Comparison of ENCODE assay signal across 23 mouse cellular contexts in the genomic region with DNA sequence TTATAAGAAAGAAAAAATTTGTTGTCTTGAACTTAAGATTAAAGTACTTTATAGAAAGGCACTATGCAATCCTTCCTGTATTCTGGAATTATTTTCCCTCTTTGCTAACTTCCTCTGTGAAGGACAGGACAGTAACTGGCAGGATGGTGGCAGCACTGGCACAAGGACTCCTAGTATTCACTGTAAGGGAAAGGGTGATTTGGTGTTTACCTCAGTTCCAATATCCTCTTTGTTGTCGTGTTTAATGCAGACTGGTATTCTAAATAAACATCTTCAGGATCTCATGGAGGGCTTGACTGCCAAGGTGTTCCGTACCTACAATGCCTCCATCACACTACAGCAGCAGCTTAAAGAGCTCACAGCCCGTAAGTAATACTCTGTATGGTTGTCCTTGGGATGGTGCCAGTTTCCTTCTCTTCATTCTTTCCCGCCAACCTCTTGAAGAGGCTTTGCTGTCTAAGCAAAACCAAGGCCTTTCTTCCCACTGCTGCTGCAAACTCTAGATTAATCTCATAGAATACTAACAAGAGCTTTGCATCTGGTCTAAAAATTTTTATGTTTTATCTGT. TPM values are rescaled to one million over a fixed set of nuclear protein-coding genes. Genes with fewer than 3 reads are reported as not detected.
A peak's percentile ranks its signal among the peaks of the same experiment; 100 is the strongest.
DNase-seq lines count a peak whose midpoint lies in the region; ATAC-seq and TF ChIP-seq lines count a peak whose summit lies in the region.
"Had no signal": no experiment of that assay in that cellular context is flagged by ENCODE, and none has a peak within 500 bp of the region (broad histone marks: within the 10 kb centered on the region; RNA-seq: fewer than 3 reads in every experiment).

No protein-coding gene starts in this region.

- H3K27me3 ChIP-seq in embryonic facial prominence, embryonic 14.5 days (replicated peaks; ENCODE audit: control insufficient read depth, insufficient read depth, low read length) = no peaks in the 10 kb centered on the region
- H3K27me3 ChIP-seq in embryonic facial prominence, embryonic 10.5 days (replicated peaks; ENCODE audit: low read depth, poor library complexity, severe bottlenecking) = no peaks in the 10 kb centered on the region
- H3K27me3 ChIP-seq in kidney, postnatal 0 days (ENCODE audit: insufficient read depth, low read length) = no peaks in the 10 kb centered on the region
- no peaks in the 10 kb centered on the region for H3K27me3 ChIP-seq in kidney, adult 2 months (replicated peaks; ENCODE audit: control insufficient read depth, insufficient read depth, low read length)
- no peaks in the 10 kb centered on the region for H3K27me3 ChIP-seq in midbrain, postnatal 0 days (ENCODE audit: insufficient read depth, low read length)
- H3K27me3 ChIP-seq in midbrain, embryonic 10.5 days (ENCODE audit: low read depth, poor library complexity, severe bottlenecking) = no peaks in the 10 kb centered on the region
- H3K27me3 ChIP-seq: intestine, embryonic 15.5 days; limb, embryonic 12.5 days; liver, embryonic 12.5 days; megakaryocyte, embryonic 14.5 days; midbrain, embryonic 13.5 days had no signal

- ATAC-seq in embryonic facial prominence, embryonic 14.5 days (ENCODE audit: low read depth) = no peak
- no peak for ATAC-seq in kidney, postnatal 0 days (replicated peaks; ENCODE audit: low FRiP score, low read depth)
- ATAC-seq in midbrain, postnatal 0 days (ENCODE audit: low FRiP score) = no peak
- ATAC-seq: hindbrain, embryonic 16.5 days; intestine, embryonic 15.5 days; liver, embryonic 12.5 days; midbrain, embryonic 13.5 days had no signal

- peak; percentile 15; the same call in 1 of the 2 replicates for TF ChIP-seq CTCF in kidney, postnatal 0 days (IDR thresholded peaks at IDR 0.05; ENCODE audit: low read depth)
- TF ChIP-seq CTCF in kidney, adult 2 months (conservative IDR thresholded peaks at IDR 0.05; ENCODE audit: insufficient read depth, insufficient read length, low read depth, low read length) = no peak
- TF ChIP-seq CTCF in midbrain, postnatal 0 days (IDR thresholded peaks at IDR 0.05) = peak; percentile 46

- peak; percentile 46 for DNase-seq in embryonic facial prominence, embryonic 14.5 days (ENCODE audit: low spot score)
- DNase-seq in embryonic facial prominence, embryonic 10.5 days (ENCODE audit: low spot score) = no peak
- DNase-seq in kidney, postnatal 0 days (ENCODE audit: low spot score) = no peak
- no peak for DNase-seq in kidney, adult 2 months
- DNase-seq in midbrain, postnatal 0 days (ENCODE audit: low spot score) = peak; percentile 57
- no peak for DNase-seq in midbrain, embryonic 10.5 days (ENCODE audit: low spot score)
- DNase-seq in right cerebral cortex, postnatal 14 days = no peak
- DNase-seq: adrenal gland, postnatal 10 days; cerebellum, adult 18-20 months; heart, postnatal 14 days; kidney, adult 8-10 months; kidney, postnatal 14 days; liver, postnatal 0 days; lung, postnatal 36 days; thymus, postnatal 4 days had no signal

- H3K36me3 ChIP-seq in embryonic facial prominence, embryonic 14.5 days (ENCODE audit: control insufficient read depth, insufficient read depth, low read length) = peaks cover 92% of the 10 kb centered on the region
- H3K36me3 ChIP-seq in embryonic facial prominence, embryonic 10.5 days (replicated peaks) = peaks cover 99% of the 10 kb centered on the region
- H3K36me3 ChIP-seq in kidney, postnatal 0 days (ENCODE audit: insufficient read depth, low read length) = peaks cover 72% of the 10 kb centered on the region
- peaks cover 18% of the 10 kb centered on the region for H3K36me3 ChIP-seq in kidney, adult 2 months (ENCODE audit: control insufficient read depth, insufficient read depth, low read length)
- peaks cover 49% of the 10 kb centered on the region for H3K36me3 ChIP-seq in midbrain, postnatal 0 days (ENCODE audit: insufficient read depth, low read length)
- peaks cover 99% of the 10 kb centered on the region for H3K36me3 ChIP-seq in midbrain, embryonic 10.5 days

- H3K9ac ChIP-seq in embryonic facial prominence, embryonic 14.5 days (ENCODE audit: low read depth, low read length) = no peak overlapping the region
- no peak overlapping the region for H3K9ac ChIP-seq in kidney, postnatal 0 days (ENCODE audit: low read depth, low read length)
- no peak overlapping the region for H3K9ac ChIP-seq in midbrain, postnatal 0 days (replicated peaks; ENCODE audit: low read length, poor library complexity, severe bottlenecking)
- H3K9ac ChIP-seq: intestine, embryonic 15.5 days; limb, embryonic 12.5 days; liver, embryonic 12.5 days; liver, postnatal 0 days; midbrain, embryonic 13.5 days had no signal

- no peaks in the 10 kb centered on the region for H3K9me3 ChIP-seq in embryonic facial prominence, embryonic 14.5 days (ENCODE audit: control insufficient read depth, low read length)
- no peaks in the 10 kb centered on the region for H3K9me3 ChIP-seq in embryonic facial prominence, embryonic 10.5 days
- no peaks in the 10 kb centered on the region for H3K9me3 ChIP-seq in kidney, postnatal 0 days (replicated peaks; ENCODE audit: low read length)
- H3K9me3 ChIP-seq in midbrain, postnatal 0 days (ENCODE audit: low read length) = no peaks in the 10 kb centered on the region
- H3K9me3 ChIP-seq in midbrain, embryonic 10.5 days (replicated peaks) = no peaks in the 10 kb centered on the region
- H3K9me3 ChIP-seq: G1E; hindbrain, embryonic 10.5 days; intestine, embryonic 15.5 days; limb, embryonic 12.5 days; liver, embryonic 12.5 days; megakaryocyte, embryonic 14.5 days; midbrain, embryonic 13.5 days had no signal

- H3K4me1 ChIP-seq in embryonic facial prominence, embryonic 14.5 days (ENCODE audit: control insufficient read depth, insufficient read depth, low read length) = no peaks in the 10 kb centered on the region
- H3K4me1 ChIP-seq in embryonic facial prominence, embryonic 10.5 days = no peaks in the 10 kb centered on the region
- no peaks in the 10 kb centered on the region for H3K4me1 ChIP-seq in kidney, postnatal 0 days (replicated peaks; ENCODE audit: insufficient read depth, low read length)
- H3K4me1 ChIP-seq in kidney, adult 2 months (ENCODE audit: control insufficient read depth, insufficient read depth, low read length) = no peaks in the 10 kb centered on the region
- no peaks in the 10 kb centered on the region for H3K4me1 ChIP-seq in midbrain, postnatal 0 days (ENCODE audit: insufficient read depth, low read length)
- H3K4me1 ChIP-seq in midbrain, embryonic 10.5 days = no peaks in the 10 kb centered on the region
- H3K4me1 ChIP-seq: hindbrain, embryonic 10.5 days; intestine, embryonic 15.5 days; limb, embryonic 12.5 days; liver, embryonic 12.5 days; midbrain, embryonic 13.5 days had no signal

- H3K4me3 ChIP-seq in embryonic facial prominence, embryonic 14.5 days (ENCODE audit: low read depth, low read length) = no peak overlapping the region
- no peak overlapping the region for H3K4me3 ChIP-seq in embryonic facial prominence, embryonic 10.5 days
- no peak overlapping the region for H3K4me3 ChIP-seq in kidney, postnatal 0 days (replicated peaks; ENCODE audit: low read depth, low read length)
- H3K4me3 ChIP-seq in kidney, adult 2 months (ENCODE audit: insufficient read depth, low read depth, low read length) = no peak overlapping the region
- H3K4me3 ChIP-seq in midbrain, postnatal 0 days (ENCODE audit: low read depth, low read length) = no peak overlapping the region
- H3K4me3 ChIP-seq in midbrain, embryonic 10.5 days = no peak overlapping the region
- H3K4me3 ChIP-seq: hindbrain, embryonic 10.5 days; intestine, embryonic 15.5 days; limb, embryonic 12.5 days; liver, embryonic 12.5 days; megakaryocyte, embryonic 14.5 days; midbrain, embryonic 13.5 days had no signal

- 84% methylated on average over 4 of the region's 4 CpGs for WGBS in embryonic facial prominence, embryonic 14.5 days
- 92% methylated on average over 4 of the region's 4 CpGs for WGBS in embryonic facial prominence, embryonic 10.5 days
- 78% methylated on average over 4 of the region's 4 CpGs for WGBS in kidney, postnatal 0 days
- 67% methylated on average over 4 of the region's 4 CpGs for WGBS in kidney, adult 2 months
- WGBS in midbrain, postnatal 0 days = 69% methylated on average over 4 of the region's 4 CpGs
- WGBS in midbrain, embryonic 10.5 days = 94% methylated on average over 4 of the region's 4 CpGs

- H3K27ac ChIP-seq in embryonic facial prominence, embryonic 14.5 days (replicated peaks; ENCODE audit: low read depth, low read length) = no peak overlapping the region
- no peak overlapping the region for H3K27ac ChIP-seq in embryonic facial prominence, embryonic 10.5 days (replicated peaks)
- H3K27ac ChIP-seq in kidney, postnatal 0 days = no peak overlapping the region
- no peak overlapping the region for H3K27ac ChIP-seq in kidney, adult 2 months (ENCODE audit: insufficient read depth, low read depth, low read length)
- H3K27ac ChIP-seq in midbrain, postnatal 0 days (ENCODE audit: low read depth, low read length) = no peak overlapping the region
- no peak overlapping the region for H3K27ac ChIP-seq in midbrain, embryonic 10.5 days (replicated peaks)
- H3K27ac ChIP-seq: hindbrain, embryonic 10.5 days; intestine, embryonic 15.5 days; limb, embryonic 12.5 days; liver, embryonic 12.5 days; midbrain, embryonic 13.5 days had no signal

- TF ChIP-seq POLR2A in kidney, adult 2 months (IDR thresholded peaks at IDR 0.05; ENCODE audit: low read depth, low read length) = no peak

- no peak overlapping the region for H3K4me2 ChIP-seq in embryonic facial prominence, embryonic 14.5 days (ENCODE audit: low read depth, low read length)
- H3K4me2 ChIP-seq in kidney, postnatal 0 days (ENCODE audit: low read length) = no peak overlapping the region
- H3K4me2 ChIP-seq in midbrain, postnatal 0 days (ENCODE audit: low read depth, low read length, poor library complexity, severe bottlenecking) = no peak overlapping the region
- H3K4me2 ChIP-seq: intestine, embryonic 15.5 days; limb, embryonic 12.5 days; liver, embryonic 12.5 days; midbrain, embryonic 13.5 days had no signal

RNA-seq across cellular contexts. Expression of a gene that starts 15.6 kb away (rescaled TPM):
- polyA plus RNA-seq in embryonic facial prominence, embryonic 14.5 days (2014; fragmentation: Nextera tagmentation; extraction: Ambion mirVana) = 50.4 and 54.6 TPM in 2 replicates
- polyA plus RNA-seq in embryonic facial prominence, embryonic 10.5 days (2016; fragmentation: Nextera tagmentation; extraction: Ambion mirVana) = 80.9 and 81.8 TPM in 2 replicates
- polyA plus RNA-seq in kidney, postnatal 0 days (2015; fragmentation: Nextera tagmentation; extraction: Ambion mirVana) = 31.6 and 32.5 TPM in 2 replicates
- polyA plus RNA-seq in kidney, adult 2 months (2012; rRNA removed) = 33.1 and 38.2 TPM in 2 replicates
- 88.7 and 134 TPM in 2 replicates for total RNA-seq in midbrain, postnatal 0 days (2014; rRNA removed)
- 38.0 and 45.2 TPM in 2 replicates for polyA plus RNA-seq in midbrain, postnatal 0 days (2015; fragmentation: Nextera tagmentation; extraction: Ambion mirVana)
- 57.4 and 68.9 TPM in 2 replicates for polyA plus RNA-seq in midbrain, embryonic 10.5 days (2016; fragmentation: Nextera tagmentation; extraction: Ambion mirVana)

Comparison
In these comparisons a context has a peak if more than half of its experiments do, and no peak if none do; other contexts are left out.
1. DNase-seq: peak in embryonic facial prominence, embryonic 14.5 days (single experiment) and midbrain, postnatal 0 days (single experiment); none in embryonic facial prominence, embryonic 10.5 days (single experiment), kidney, postnatal 0 days (single experiment), kidney, adult 2 months (single experiment), midbrain, embryonic 10.5 days (single experiment) and right cerebral cortex, postnatal 14 days (single experiment).